15 mouse cellular contexts compared by ENCODE assay signal in genomic region chr6:112810521-112810830, GRCm38 (mm10).
DNase-seq lines count a peak whose midpoint lies in the region; ATAC-seq and TF ChIP-seq lines count a peak whose summit lies in the region.
"Had no signal": no experiment of that assay in that cellular context is flagged by ENCODE, and none has a peak within 500 bp of the region (broad histone marks: within the 10 kb centered on the region; RNA-seq: fewer than 3 reads in every experiment).

No protein-coding gene starts in this region.

- no peak overlapping the region for H3K4me3 ChIP-seq in left cerebral cortex, adult 2 months
- no peak overlapping the region for H3K4me3 ChIP-seq in forebrain, embryonic 15.5 days
- H3K4me3 ChIP-seq in midbrain, embryonic 10.5 days, result peak overlapping the region; percentile 25; the same call in 1 of the 2 replicates
- no peak overlapping the region for H3K4me3 ChIP-seq in neural tube, embryonic 15.5 days (replicated peaks)
- H3K4me3 ChIP-seq: embryonic facial prominence, embryonic 15.5 days; heart, adult 2 months had no signal

- ATAC-seq in forebrain, embryonic 15.5 days (replicated peaks), result no peak
- 0 out of 2 replicates have a peak, but pooled peaks have one; percentile 16 for ATAC-seq in neural tube, embryonic 15.5 days (ENCODE audit: low FRiP score)

- 27% methylated on average over 4 of the region's 4 CpGs for WGBS in forebrain, embryonic 15.5 days
- 63% methylated on average over 4 of the region's 4 CpGs for WGBS in midbrain, embryonic 10.5 days
- 45% methylated on average over 4 of the region's 4 CpGs for WGBS in neural tube, embryonic 15.5 days

- no peak overlapping the region for H3K4me2 ChIP-seq in forebrain, embryonic 15.5 days (replicated peaks)
- H3K4me2 ChIP-seq in neural tube, embryonic 15.5 days, result no peak overlapping the region
- H3K4me2 ChIP-seq: embryonic facial prominence, embryonic 15.5 days had no signal

- H3K27ac ChIP-seq in left cerebral cortex, adult 2 months, result peak overlapping the region; percentile 29; the same call in 1 of the 2 replicates
- H3K27ac ChIP-seq in forebrain, embryonic 15.5 days (replicated peaks), result peak overlapping the region; percentile 84
- H3K27ac ChIP-seq in midbrain, embryonic 10.5 days (replicated peaks), result peak overlapping the region; percentile 91
- H3K27ac ChIP-seq in neural tube, embryonic 15.5 days (replicated peaks), result peak overlapping the region; percentile 79
- H3K27ac ChIP-seq: embryonic facial prominence, embryonic 15.5 days; heart, adult 2 months; liver, embryonic 14.5 days had no signal

- peaks cover 34% of the 10 kb centered on the region for H3K4me1 ChIP-seq in forebrain, embryonic 15.5 days
- peaks cover 74% of the 10 kb centered on the region for H3K4me1 ChIP-seq in midbrain, embryonic 10.5 days
- peaks cover 51% of the 10 kb centered on the region for H3K4me1 ChIP-seq in neural tube, embryonic 15.5 days

- H3K36me3 ChIP-seq in forebrain, embryonic 15.5 days, result no peaks in the 10 kb centered on the region; the same call in 1 of the 2 replicates
- H3K36me3 ChIP-seq in midbrain, embryonic 10.5 days, result peaks cover 59% of the 10 kb centered on the region
- no peaks in the 10 kb centered on the region for H3K36me3 ChIP-seq in neural tube, embryonic 15.5 days
- H3K36me3 ChIP-seq: embryonic facial prominence, embryonic 15.5 days had no signal

- H3K27me3 ChIP-seq in forebrain, embryonic 15.5 days, result no peaks in the 10 kb centered on the region
- H3K27me3 ChIP-seq in midbrain, embryonic 10.5 days (ENCODE audit: low read depth, poor library complexity, severe bottlenecking), result no peaks in the 10 kb centered on the region
- no peaks in the 10 kb centered on the region for H3K27me3 ChIP-seq in neural tube, embryonic 15.5 days (replicated peaks)
- H3K27me3 ChIP-seq: embryonic facial prominence, embryonic 15.5 days had no signal

- intact Hi-C loops in left cerebral cortex, adult 2 months (cut with DNase I), result no loop called here
- intact Hi-C loops in left cerebral cortex, postnatal 14 days (cut with DNase I), result no loop called here
- intact Hi-C loops in heart, postnatal 14 days (cut with DNase I), result no loop called here

- no peaks in the 10 kb centered on the region for H3K9me3 ChIP-seq in forebrain, embryonic 15.5 days
- H3K9me3 ChIP-seq in midbrain, embryonic 10.5 days (replicated peaks), result peaks cover 7% of the 10 kb centered on the region; the same call in 1 of the 2 replicates
- no peaks in the 10 kb centered on the region for H3K9me3 ChIP-seq in neural tube, embryonic 15.5 days (replicated peaks)
- H3K9me3 ChIP-seq: embryonic facial prominence, embryonic 15.5 days had no signal

- no peak for TF ChIP-seq CTCF in left cerebral cortex, adult 2 months (IDR thresholded peaks at IDR 0.05)

- DNase-seq in left cerebral cortex, adult 2 months (ENCODE audit: extremely low spot score in 1 of 2, low spot score in 2 of 2), result no peak
- DNase-seq in left cerebral cortex, postnatal 14 days (ENCODE audit: low spot score in 2 of 2), result no peak
- DNase-seq in midbrain, embryonic 10.5 days (ENCODE audit: low spot score), result no peak
- no peak for DNase-seq in cerebellum, postnatal 4 days (ENCODE audit: low spot score in 2 of 2)
- no peak for DNase-seq in heart, postnatal 14 days
- no peak for DNase-seq in left cerebral cortex, adult 8-10 months (ENCODE audit: low spot score in 2 of 2)
- DNase-seq: cerebellum, adult 8-10 months; heart, adult 2 months; heart, postnatal 36 days; kidney, adult 8-10 months; right cerebral cortex, postnatal 25 days had no signal

- no peak overlapping the region for H3K9ac ChIP-seq in forebrain, embryonic 15.5 days (replicated peaks)
- H3K9ac ChIP-seq in neural tube, embryonic 15.5 days (replicated peaks), result no peak overlapping the region
- H3K9ac ChIP-seq: embryonic facial prominence, embryonic 15.5 days; liver, embryonic 14.5 days had no signal

Comparison
In these comparisons a context has a peak if more than half of its experiments do, and no peak if none do; other contexts are left out.
1. H3K27ac ChIP-seq: peak in every context shown above with its lines; median percentile 91 in midbrain, embryonic 10.5 days; 84 in forebrain, embryonic 15.5 days; 79 in neural tube, embryonic 15.5 days; 29 in left cerebral cortex, adult 2 months.